31 mouse cellular contexts compared by ENCODE assay signal in the genomic region with DNA sequence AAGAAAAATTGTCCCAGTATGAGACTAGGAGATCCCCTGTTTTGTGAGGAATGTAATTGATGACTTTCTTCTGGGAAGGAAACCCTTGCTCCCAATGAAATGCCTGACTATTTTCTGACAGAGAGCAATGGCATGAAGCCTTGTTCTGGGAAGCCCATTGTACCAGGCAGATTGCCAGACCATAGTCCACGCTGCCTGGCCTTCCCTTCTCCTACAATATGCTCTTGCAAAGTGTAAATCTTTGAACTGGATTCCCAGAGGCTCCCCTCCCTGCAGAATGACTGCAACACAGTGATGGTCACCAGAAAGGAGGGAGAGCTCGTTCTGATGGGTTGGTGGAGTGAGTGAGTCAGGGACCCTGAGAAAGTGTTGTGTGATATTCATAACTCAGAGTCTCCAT. TPM values are rescaled to one million over a fixed set of nuclear protein-coding genes. Genes with fewer than 3 reads are reported as not detected.
A peak's percentile ranks its signal among the peaks of the same experiment; 100 is the strongest.
DNase-seq lines count a peak whose midpoint lies in the region; ATAC-seq and TF ChIP-seq lines count a peak whose summit lies in the region.
"Had no signal": no experiment of that assay in that cellular context is flagged by ENCODE, and none has a peak within 500 bp of the region (broad histone marks: within the 10 kb centered on the region; RNA-seq: fewer than 3 reads in every experiment).

No protein-coding gene starts in this region.

- H3K27ac ChIP-seq in neural tube, embryonic 15.5 days (replicated peaks), result no peak overlapping the region
- H3K27ac ChIP-seq: embryonic facial prominence, embryonic 10.5 days; embryonic facial prominence, embryonic 15.5 days; hindbrain, embryonic 13.5 days; kidney, embryonic 15.5 days; limb, embryonic 13.5 days; lung, embryonic 15.5 days; neural tube, embryonic 13.5 days; stomach, embryonic 15.5 days had no signal

- no peak for ATAC-seq in Patski
- no peak for ATAC-seq in neural tube, embryonic 15.5 days (ENCODE audit: low FRiP score)
- ATAC-seq in megakaryocyte progenitor cell, adult 5-6 weeks (replicated peaks; ENCODE audit: poor library complexity), result no peak
- ATAC-seq: forebrain, embryonic 14.5 days had no signal

- no peak overlapping the region for H3K4me3 ChIP-seq in neural tube, embryonic 15.5 days (replicated peaks)
- H3K4me3 ChIP-seq: embryonic facial prominence, embryonic 10.5 days; embryonic facial prominence, embryonic 15.5 days; hindbrain, embryonic 13.5 days; kidney, embryonic 15.5 days; limb, embryonic 13.5 days; lung, embryonic 15.5 days; neural tube, embryonic 13.5 days; stomach, embryonic 15.5 days had no signal

- H3K36me3 ChIP-seq in neural tube, embryonic 15.5 days, result no peaks in the 10 kb centered on the region
- H3K36me3 ChIP-seq: embryonic facial prominence, embryonic 10.5 days; embryonic facial prominence, embryonic 15.5 days; hindbrain, embryonic 13.5 days; kidney, embryonic 15.5 days; limb, embryonic 13.5 days; lung, embryonic 15.5 days; neural tube, embryonic 13.5 days; stomach, embryonic 15.5 days had no signal

- no peaks in the 10 kb centered on the region for H3K9me3 ChIP-seq in neural tube, embryonic 15.5 days (replicated peaks)
- H3K9me3 ChIP-seq: lung, embryonic 15.5 days; stomach, embryonic 15.5 days had no signal

- no peaks in the 10 kb centered on the region for H3K27me3 ChIP-seq in Patski
- no peaks in the 10 kb centered on the region for H3K27me3 ChIP-seq in neural tube, embryonic 15.5 days (replicated peaks)
- H3K27me3 ChIP-seq: embryonic facial prominence, embryonic 15.5 days; hindbrain, embryonic 13.5 days; kidney, embryonic 15.5 days; limb, embryonic 13.5 days; lung, embryonic 15.5 days; neural tube, embryonic 13.5 days; stomach, embryonic 15.5 days had no signal

- WGBS in neural tube, embryonic 15.5 days, result 71% methylated on average over 2 of the region's 2 CpGs

- no peak overlapping the region for H3K4me2 ChIP-seq in neural tube, embryonic 15.5 days
- H3K4me2 ChIP-seq: embryonic facial prominence, embryonic 15.5 days; heart, embryonic 11.5 days; hindbrain, embryonic 13.5 days; kidney, embryonic 15.5 days; limb, embryonic 13.5 days; liver, embryonic 11.5 days; lung, embryonic 15.5 days; midbrain, embryonic 11.5 days; neural tube, embryonic 13.5 days; stomach, embryonic 15.5 days had no signal

- CTCF ChIA-PET in Patski (lab: Charles Lee), result interaction anchor here (1.0 kb wide), 1 partner anchor 28 kb away, joined by 3 read pairs; no protein-coding TSS in a partner anchor

- no peak overlapping the region for H3K9ac ChIP-seq in neural tube, embryonic 15.5 days (replicated peaks)
- H3K9ac ChIP-seq: embryonic facial prominence, embryonic 15.5 days; hindbrain, embryonic 13.5 days; kidney, embryonic 15.5 days; limb, embryonic 13.5 days; lung, embryonic 15.5 days; neural tube, embryonic 13.5 days; stomach, embryonic 15.5 days had no signal

- TF ChIP-seq CTCF in Patski (IDR thresholded peaks at IDR 0.05), result no peak

- DNase-seq in cerebellum, postnatal 14 days, result peak; percentile 33 to 52
- DNase-seq in cerebellum, adult 8-10 months, result no peak
- peak; percentile 16 for DNase-seq in left cerebral cortex, postnatal 4 days
- DNase-seq in left cerebral cortex, postnatal 10 days (ENCODE audit: extremely low spot score in 1 of 2, low spot score in 2 of 2), result no peak
- DNase-seq in Patski (ENCODE audit: low read depth, low spot score), result peak; percentile 34
- DNase-seq in adrenal gland, postnatal 36 days, result peak; percentile 33 to 47
- DNase-seq: B cell, adult 2 months; cerebellum, postnatal 25 days; gastrocnemius, postnatal 14 days; heart, postnatal 36 days; kidney, adult 11 months; layer of hippocampus, postnatal 36 days; retina, postnatal 1 day; right cerebral cortex, postnatal 25 days had no signal

- intact Hi-C loops in left cerebral cortex, postnatal 4 days (cut with DNase I), result no loop called here
- intact Hi-C loops in left cerebral cortex, postnatal 10 days (cut with DNase I), result no loop called here

- in situ Hi-C loops in Patski (cut with MboI; ENCODE audit: low pct_unique_long_range_greater_than_20kb), result no loop called here

- POLR2A ChIA-PET in Patski (lab: Charles Lee), result no interaction called here

- no peaks in the 10 kb centered on the region for H3K4me1 ChIP-seq in neural tube, embryonic 15.5 days
- H3K4me1 ChIP-seq: embryonic facial prominence, embryonic 10.5 days; embryonic facial prominence, embryonic 15.5 days; hindbrain, embryonic 13.5 days; kidney, embryonic 15.5 days; limb, embryonic 13.5 days; lung, embryonic 15.5 days; neural tube, embryonic 13.5 days; stomach, embryonic 15.5 days had no signal

RNA-seq across cellular contexts. Expression of gene Chrna9, which starts 26.0 kb away (rescaled TPM):
- total RNA-seq in left cerebral cortex, postnatal 4 days (2021), result not detected
- not detected for total RNA-seq in left cerebral cortex, postnatal 10 days (2021)
- not detected for polyA plus RNA-seq in Patski (2021)
- not detected for total RNA-seq in adrenal gland, postnatal 36 days (2021)
- 3.5 TPM in 1 of 2 replicates, not detected in the other for polyA plus RNA-seq in neural tube, embryonic 15.5 days (2015; fragmentation: Nextera tagmentation; extraction: Ambion mirVana)
- not detected in 2 replicates for total RNA-seq in megakaryocyte progenitor cell, adult 5-6 weeks (2015)
- total RNA-seq in megakaryocyte progenitor cell, adult 5-6 weeks (2017), result not detected in 2 replicates
- total RNA-seq: granulocyte monocyte progenitor cell, adult 5-6 weeks; heart, postnatal 36 days; layer of hippocampus, postnatal 36 days; left cerebral cortex, postnatal 25 days; megakaryocyte, adult 5-6 weeks had no signal
- polyA plus RNA-seq: embryonic facial prominence, embryonic 15.5 days; forebrain, embryonic 14.5 days; heart, embryonic 11.5 days; hindbrain, embryonic 13.5 days; liver, embryonic 11.5 days; midbrain, embryonic 11.5 days; neural tube, embryonic 13.5 days; stomach, embryonic 15.5 days had no signal

RNA-seq across cellular contexts. Expression of gene Rhoh, which starts 47.7 kb away (rescaled TPM):
- under 1 TPM; 0.30 to 0.42 TPM for total RNA-seq in left cerebral cortex, postnatal 4 days (2021)
- under 1 TPM; 0.79 to 0.91 TPM for total RNA-seq in left cerebral cortex, postnatal 10 days (2021)
- polyA plus RNA-seq in Patski (2021), result 0.04 TPM
- total RNA-seq in adrenal gland, postnatal 36 days (2021), result under 1 TPM; 0.30 to 0.40 TPM
- 0.78 and 12.5 TPM in 2 replicates for polyA plus RNA-seq in neural tube, embryonic 15.5 days (2015; fragmentation: Nextera tagmentation; extraction: Ambion mirVana)
- 13.3 and 15.3 TPM in 2 replicates for total RNA-seq in megakaryocyte progenitor cell, adult 5-6 weeks (2015)
- 18.2 and 18.6 TPM in 2 replicates for total RNA-seq in megakaryocyte progenitor cell, adult 5-6 weeks (2017)

Comparison
In these comparisons a context has a peak if more than half of its experiments do, and no peak if none do; other contexts are left out.
1. DNase-seq: peak in cerebellum, postnatal 14 days (2 of 2), left cerebral cortex, postnatal 4 days (single experiment), Patski (single experiment) and adrenal gland, postnatal 36 days (2 of 2); none in cerebellum, adult 8-10 months (single experiment) and left cerebral cortex, postnatal 10 days (0 of 2).
2. RNA of gene Rhoh, which starts 47.7 kb away (total RNA-seq): 13.3 to 18.6 TPM in megakaryocyte progenitor cell, adult 5-6 weeks; 0.79 to 0.91 TPM in left cerebral cortex, postnatal 10 days, 0.30 to 0.42 TPM in left cerebral cortex, postnatal 4 days and 0.30 to 0.40 TPM in adrenal gland, postnatal 36 days; every median in the first group is over 4 times any median in the second.